Mouse (Mus musculus): Measurements from ENCODE around the gene Gm8978.
"Not testable (repeated sequence)": the region's sequence is repeated elsewhere in the genome, so short reads cannot be mapped to it uniquely, and the experiment has no call there.

The Gm8978 gene

DNA sequence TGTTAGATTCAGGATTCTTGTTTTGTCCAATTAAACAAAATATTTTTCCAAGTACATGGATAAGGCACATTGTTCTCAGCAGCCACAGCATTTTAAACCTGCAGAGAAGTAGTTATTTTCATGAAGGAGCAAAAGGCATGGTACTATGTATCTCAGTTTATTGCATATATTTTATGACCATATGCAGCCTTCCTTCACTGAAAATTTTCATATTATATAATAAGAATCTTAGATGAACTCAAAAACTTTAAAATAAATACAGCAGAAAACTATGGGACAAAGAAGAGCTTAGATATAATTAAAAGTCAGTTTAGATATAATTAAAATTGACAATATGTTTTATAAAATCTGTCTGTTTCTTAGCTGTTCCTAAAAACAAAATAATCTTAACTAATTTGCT is at the start of gene Gm8978:
Gm8978 (minus strand) TSS at position 101 of the 400 bp plus-strand sequence.
- not testable (repeated sequence) for DNase-seq (ENCODE audit: low spot score in 2 of 2)

- peak; percentile 30 to 32 for DNase-seq (ENCODE audit: low spot score in 2 of 2)
Observed at GRCm38 (mm10) chr19:33589626-33590302, 35.3 kb downstream of the Gm8978 start.

- DNase-seq (ENCODE audit: low spot score in 2 of 2): not testable (repeated sequence)
Observed at GRCm38 (mm10) chr19:33568551-33568950, 56.5 kb downstream of the Gm8978 start.
